Mouse (Mus musculus): ENCODE measurements around the gene Gm14781. TPM values are rescaled to one million over a fixed set of nuclear protein-coding genes. Genes with fewer than 3 reads are reported as not detected.
"Not testable (repeated sequence)": the region's sequence is repeated elsewhere in the genome, so short reads cannot be mapped to it uniquely, and the experiment has no call there.

Gene Gm14781
- total RNA-seq (2021) = not detected in 2 replicates
- long read RNA-seq = 0 reads

GRCm38 (mm10) chrX:91631894-91632293, at the start of gene Gm14781:
TSS of gene Gm14781 (plus strand) at chrX:91632194.
- not testable (repeated sequence) for DNase-seq

DNA sequence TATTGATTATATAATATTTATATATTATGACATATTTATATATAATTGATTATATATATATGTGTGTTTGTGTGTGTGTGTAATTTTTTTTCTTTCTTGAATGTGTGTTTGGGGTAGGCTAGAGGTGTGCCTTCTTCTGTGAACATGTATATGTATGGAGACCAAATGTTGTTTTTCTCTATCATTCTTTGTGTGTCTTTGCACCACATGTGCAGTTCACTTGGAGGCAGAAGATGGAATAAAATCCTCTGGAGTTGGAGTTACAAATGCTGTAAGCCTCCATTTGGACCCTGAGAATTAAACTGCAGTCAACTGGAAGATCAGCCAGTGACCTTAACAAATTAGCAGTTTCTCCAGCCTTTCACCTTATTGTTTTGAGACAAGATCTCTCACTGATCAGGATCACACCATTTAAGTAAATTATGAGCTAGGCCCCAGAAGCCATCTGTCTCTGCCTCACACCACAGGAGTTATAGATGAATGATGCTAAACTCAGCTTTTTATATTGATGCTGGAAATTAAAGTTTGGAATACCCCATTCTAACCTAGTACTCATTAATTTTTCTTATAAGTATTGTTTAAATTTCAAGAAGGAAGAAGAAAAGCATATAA, 23.1 kb downstream of the Gm14781 start:
- not testable (repeated sequence) for DNase-seq

Other genes starting within 250 kb of the Gm14781 start
- not detected in 2 replicates for gene Gm5072, start 239.7 kb upstream of the Gm14781 start, total RNA-seq (2021)
- gene Gm8914, start 152.1 kb upstream of the Gm14781 start, total RNA-seq (2021) = not detected in 2 replicates
- not detected in 2 replicates for gene 1700084M14Rik, start 56.3 kb upstream of the Gm14781 start, total RNA-seq (2021)
- gene Mageb5, start 150.8 kb downstream of the Gm14781 start, total RNA-seq (2021) = not detected in 2 replicates

Measured in adrenal gland, postnatal 25 days (tissue).